Mouse (Mus musculus) CH12.LX (cell line): ENCODE data around the gene Zfp408.

ENCODE experiments used
- CHD1 ChIP-seq: IDR thresholded peaks from 2 replicates; pipeline ENCODE4 v1.6.1; 2012; ENCODE audit warnings: low read depth, low read length, improper control_type of control experiment, inconsistent platforms
- CHD2 ChIP-seq: IDR thresholded peaks from 2 replicates; pipeline ENCODE4 v1.6.1; 2011; ENCODE audit warnings: low read length, improper control_type of control experiment
- CTCF ChIP-seq, 2 experiments: IDR thresholded peaks in 1 of 2; conservative IDR thresholded peaks in 1 of 2; 2 replicates each; pipeline ENCODE4 v1.5.1; 2011 to 2012; ENCODE audit warnings: low read depth in 2 of 2, low read length in 2 of 2, improper control_type of control experiment in 1 of 2, inconsistent platforms in 1 of 2, mild to moderate bottlenecking in 1 of 2, moderate library complexity in 1 of 2
- MEF2A ChIP-seq: IDR thresholded peaks from 2 replicates; pipeline ENCODE4 v1.6.1; 2014; ENCODE audit warnings: low read depth, mild to moderate bottlenecking, inconsistent platforms, low read length, improper control_type of control experiment, borderline replicate concordance
- NRF1 ChIP-seq: IDR thresholded peaks from 2 replicates; pipeline ENCODE4 v1.6.1; 2014; ENCODE audit warnings: low read depth, mild to moderate bottlenecking, inconsistent platforms, low read length, improper control_type of control experiment, moderate library complexity
- POLR2A ChIP-seq: IDR thresholded peaks from 2 replicates; pipeline ENCODE4 v1.6.1; 2011; ENCODE audit warnings: low read depth, mild to moderate bottlenecking, improper control_type of control experiment, low read length
- RCOR1 ChIP-seq: conservative IDR thresholded peaks from 2 replicates; pipeline ENCODE4 v1.6.1; 2012; ENCODE audit warnings: low read depth, mild to moderate bottlenecking, inconsistent platforms, low read length, improper control_type of control experiment
- ZMIZ1 ChIP-seq: IDR thresholded peaks from 2 replicates; pipeline ENCODE4 v1.6.1; 2012; ENCODE audit warnings: low read depth, mild to moderate bottlenecking, inconsistent platforms, low read length, improper control_type of control experiment

DNA sequence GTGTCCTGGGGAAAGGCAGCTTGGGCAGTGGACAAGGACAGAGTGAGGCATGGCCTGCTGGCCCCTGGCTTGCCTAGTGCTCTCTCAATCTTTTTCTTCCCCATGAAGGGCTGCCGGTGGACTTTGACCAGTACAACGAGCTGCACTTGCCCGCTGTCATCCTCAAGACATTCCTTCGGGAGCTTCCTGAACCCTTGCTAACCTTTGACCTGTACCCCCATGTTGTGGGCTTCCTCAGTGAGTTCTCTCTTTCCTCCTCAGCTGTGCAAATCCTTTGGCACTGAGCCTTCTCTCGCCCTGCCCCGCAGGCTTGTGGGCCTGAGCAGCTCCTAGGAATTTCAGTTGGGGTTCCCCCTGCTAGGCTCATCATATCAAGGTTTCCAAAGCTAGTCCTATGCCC is 20.4 kb upstream of the Zfp408 start:
- TF ChIP-seq CTCF (conservative IDR thresholded peaks at IDR 0.05 in 1 of 2, IDR thresholded peaks at IDR 0.05 in 1 of 2; ENCODE audit: low read depth in 2 of 2, low read length in 2 of 2) (no peak), POLR2A (no peak), MEF2A (no peak), CHD2 (no peak), CHD1 (no peak), ZMIZ1 (no peak), RCOR1 (no peak), NRF1 (no peak)
